Mouse (Mus musculus): ENCODE data around the gene Dnajc12. TPM values are rescaled to one million over a fixed set of nuclear protein-coding genes. Genes with fewer than 3 reads are reported as not detected.
A peak's percentile ranks its signal among the peaks of the same experiment; 100 is the strongest.
"Not testable (repeated sequence)": the region's sequence is repeated elsewhere in the genome, so short reads cannot be mapped to it uniquely, and the experiment has no call there.

Gene Dnajc12
- polyA plus RNA-seq, 1 experiment = 70.7 TPM

- H3K4me3 ChIP-seq (ENCODE audit: insufficient read depth, low read depth, low read length) = no peak overlapping the region
- H3K27ac ChIP-seq (ENCODE audit: insufficient read depth, low read depth, low read length) = no peak overlapping the region
- H3K27me3 ChIP-seq (replicated peaks; ENCODE audit: control insufficient read depth, insufficient read depth, low read length) = no peaks in the 10 kb centered on the region
- no peaks in the 10 kb centered on the region; the same call in 1 of the 2 replicates for H3K4me1 ChIP-seq (ENCODE audit: control insufficient read depth, insufficient read depth, low read length)
- no peak for TF ChIP-seq CTCF (conservative IDR thresholded peaks at IDR 0.05; ENCODE audit: insufficient read depth, insufficient read length, low read depth, low read length)
- TF ChIP-seq POLR2A (IDR thresholded peaks at IDR 0.05; ENCODE audit: low read depth, low read length) = no peak
- no peaks in the 10 kb centered on the region for H3K36me3 ChIP-seq (ENCODE audit: control insufficient read depth, insufficient read depth, low read length)
- DNase-seq = no peak
- WGBS = 90% methylated on average over 8 of the region's 8 CpGs
Observed at GRCm38 (mm10) chr10:63432099-63432498, 49.9 kb downstream of the Dnajc12 start.

DNA sequence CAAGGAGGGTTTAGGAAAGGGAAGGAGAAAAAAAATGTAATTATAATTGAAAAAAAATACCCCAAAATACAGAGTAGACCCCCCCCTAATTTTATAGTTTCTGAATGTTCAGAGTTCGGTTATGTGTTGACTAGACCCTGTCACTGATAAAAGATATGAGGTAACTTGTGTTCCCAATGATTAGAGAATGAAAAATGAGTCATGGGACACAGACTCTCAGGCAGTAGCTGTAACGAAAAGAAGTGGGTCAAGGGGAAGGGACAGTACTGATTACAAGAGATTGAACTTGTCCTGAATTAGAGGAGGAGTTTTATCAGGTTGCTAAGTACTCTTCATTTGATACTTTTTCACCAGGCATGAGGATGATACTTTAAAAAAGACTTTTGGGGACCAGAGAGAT lies 50.6 kb downstream of the Dnajc12 start:
- no peaks in the 10 kb centered on the region for H3K27me3 ChIP-seq (replicated peaks; ENCODE audit: control insufficient read depth, insufficient read depth, low read length)
- no peaks in the 10 kb centered on the region for H3K36me3 ChIP-seq (ENCODE audit: control insufficient read depth, insufficient read depth, low read length)
- TF ChIP-seq CTCF (conservative IDR thresholded peaks at IDR 0.05; ENCODE audit: insufficient read depth, insufficient read length, low read depth, low read length) = no peak
- no peak for TF ChIP-seq POLR2A (IDR thresholded peaks at IDR 0.05; ENCODE audit: low read depth, low read length)
- WGBS = 80% methylated on average over 2 of the region's 2 CpGs
- H3K4me3 ChIP-seq (ENCODE audit: insufficient read depth, low read depth, low read length) = no peak overlapping the region
- H3K27ac ChIP-seq (ENCODE audit: insufficient read depth, low read depth, low read length) = no peak overlapping the region
- no peaks in the 10 kb centered on the region; the same call in 1 of the 2 replicates for H3K4me1 ChIP-seq (ENCODE audit: control insufficient read depth, insufficient read depth, low read length)
- DNase-seq = no peak

DNA sequence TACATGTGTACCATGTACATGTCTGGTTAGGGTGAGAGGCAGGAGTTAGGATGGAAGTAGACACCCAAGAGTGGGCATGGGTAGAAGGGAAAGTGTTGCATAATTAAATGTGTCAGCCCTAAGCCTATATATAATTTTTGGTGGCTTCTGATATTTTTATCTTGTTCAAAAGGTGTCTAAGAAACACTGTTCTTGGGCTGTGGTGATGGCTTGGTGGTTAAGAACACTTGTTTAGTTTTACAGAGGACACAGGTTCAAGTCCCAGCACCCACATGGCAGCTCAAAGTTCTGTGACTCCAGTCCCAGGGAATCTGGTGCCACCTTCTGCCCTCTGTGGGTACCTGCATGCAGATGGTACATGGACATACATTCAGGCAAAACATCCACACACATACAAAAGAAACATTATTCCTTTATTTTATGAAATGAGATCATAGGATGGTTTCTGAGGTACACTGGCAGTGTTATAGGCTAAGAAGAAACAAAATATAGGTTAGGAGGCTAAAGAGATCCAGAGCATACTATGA lies 56.6 kb downstream of the Dnajc12 start:
- Histone ChIP-seq H3K4me1 (ENCODE audit: control insufficient read depth, insufficient read depth, low read length) (no peaks in the 10 kb centered on the region), H3K27me3 (replicated peaks; ENCODE audit: control insufficient read depth, insufficient read depth, low read length) (no peaks in the 10 kb centered on the region), H3K4me3 (ENCODE audit: insufficient read depth, low read depth, low read length) (no peak overlapping the region), H3K36me3 (ENCODE audit: control insufficient read depth, insufficient read depth, low read length) (no peaks in the 10 kb centered on the region), H3K27ac (ENCODE audit: insufficient read depth, low read depth, low read length) (no peak overlapping the region)
- TF ChIP-seq POLR2A (IDR thresholded peaks at IDR 0.05; ENCODE audit: low read depth, low read length) (no peak), CTCF (conservative IDR thresholded peaks at IDR 0.05; ENCODE audit: insufficient read depth, insufficient read length, low read depth, low read length) (no peak)
- DNase-seq = no peak

GRCm38 (mm10) chr10:63439694-63440228 lies 57.5 kb downstream of the Dnajc12 start:
- TF ChIP-seq POLR2A (IDR thresholded peaks at IDR 0.05; ENCODE audit: low read depth, low read length) (no peak), CTCF (conservative IDR thresholded peaks at IDR 0.05; ENCODE audit: insufficient read depth, insufficient read length, low read depth, low read length) (no peak)
- Histone ChIP-seq H3K4me1 (ENCODE audit: control insufficient read depth, insufficient read depth, low read length) (no peaks in the 10 kb centered on the region), H3K27ac (ENCODE audit: insufficient read depth, low read depth, low read length) (no peak overlapping the region), H3K36me3 (ENCODE audit: control insufficient read depth, insufficient read depth, low read length) (no peaks in the 10 kb centered on the region), H3K4me3 (ENCODE audit: insufficient read depth, low read depth, low read length) (no peak overlapping the region), H3K27me3 (replicated peaks; ENCODE audit: control insufficient read depth, insufficient read depth, low read length) (no peaks in the 10 kb centered on the region)
- 59% methylated on average over 7 of the region's 7 CpGs for WGBS
- no peak for DNase-seq

DNA sequence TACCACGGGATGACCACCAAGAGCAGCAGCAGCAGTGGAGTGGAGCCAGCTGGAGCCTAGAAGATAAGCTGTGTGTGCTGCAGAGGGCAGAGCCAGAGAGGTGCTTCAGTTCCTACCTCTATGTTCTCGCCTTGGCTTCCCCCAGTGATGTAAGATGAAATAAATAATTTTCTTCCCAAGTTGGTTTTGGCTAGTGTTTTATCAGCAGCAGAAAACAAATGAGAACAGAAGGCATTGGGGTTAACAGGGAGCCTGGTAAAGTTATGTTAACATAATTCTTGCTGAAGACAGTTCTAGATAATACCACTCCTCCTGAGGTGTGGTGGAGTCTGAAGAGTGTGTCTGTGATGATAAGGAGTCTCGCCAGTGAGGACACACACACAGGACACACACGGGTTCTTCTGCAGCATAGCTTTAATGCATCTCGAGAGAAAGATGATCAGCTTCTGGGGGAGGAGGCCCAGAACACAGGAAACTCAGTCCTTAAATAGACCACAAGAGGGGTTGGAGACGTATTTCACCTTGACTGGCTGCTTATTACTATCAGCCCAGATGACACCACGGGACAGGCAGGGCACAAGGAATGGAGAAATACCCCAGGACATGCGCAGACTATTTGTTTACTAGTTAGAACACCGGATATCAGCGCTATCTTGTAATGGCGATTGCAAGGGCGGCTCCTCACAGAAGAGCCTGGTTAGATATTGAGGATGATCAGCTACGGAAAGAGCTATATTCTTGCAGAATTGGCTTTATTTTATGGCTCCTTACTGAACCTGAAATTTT lies 62.6 kb downstream of the Dnajc12 start:
- DNase-seq; H3K27me3 ChIP-seq (replicated peaks; ENCODE audit: control insufficient read depth, insufficient read depth, low read length); H3K36me3 ChIP-seq (ENCODE audit: control insufficient read depth, insufficient read depth, low read length); H3K4me1 ChIP-seq (ENCODE audit: control insufficient read depth, insufficient read depth, low read length); H3K27ac ChIP-seq (ENCODE audit: insufficient read depth, low read depth, low read length); H3K4me3 ChIP-seq (ENCODE audit: insufficient read depth, low read depth, low read length): not testable (repeated sequence)
- WGBS = 81% methylated on average over 13 of the region's 13 CpGs

GRCm38 (mm10) chr10:63453926-63454325 lies 71.7 kb downstream of the Dnajc12 start:
- Histone ChIP-seq H3K4me3 (ENCODE audit: insufficient read depth, low read depth, low read length) (no peak overlapping the region), H3K36me3 (ENCODE audit: control insufficient read depth, insufficient read depth, low read length) (no peaks in the 10 kb centered on the region), H3K4me1 (ENCODE audit: control insufficient read depth, insufficient read depth, low read length) (0 out of 2 replicates have a peak, but pooled peaks cover 3% of the 10 kb centered on the region), H3K27ac (ENCODE audit: insufficient read depth, low read depth, low read length) (no peak overlapping the region), H3K27me3 (replicated peaks; ENCODE audit: control insufficient read depth, insufficient read depth, low read length) (no peaks in the 10 kb centered on the region)
- WGBS = 96% methylated on average over 4 of the region's 4 CpGs
- no peak for TF ChIP-seq POLR2A (IDR thresholded peaks at IDR 0.05; ENCODE audit: low read depth, low read length)
- TF ChIP-seq CTCF (conservative IDR thresholded peaks at IDR 0.05; ENCODE audit: insufficient read depth, insufficient read length, low read depth, low read length) = no peak
- no peak for DNase-seq

DNA sequence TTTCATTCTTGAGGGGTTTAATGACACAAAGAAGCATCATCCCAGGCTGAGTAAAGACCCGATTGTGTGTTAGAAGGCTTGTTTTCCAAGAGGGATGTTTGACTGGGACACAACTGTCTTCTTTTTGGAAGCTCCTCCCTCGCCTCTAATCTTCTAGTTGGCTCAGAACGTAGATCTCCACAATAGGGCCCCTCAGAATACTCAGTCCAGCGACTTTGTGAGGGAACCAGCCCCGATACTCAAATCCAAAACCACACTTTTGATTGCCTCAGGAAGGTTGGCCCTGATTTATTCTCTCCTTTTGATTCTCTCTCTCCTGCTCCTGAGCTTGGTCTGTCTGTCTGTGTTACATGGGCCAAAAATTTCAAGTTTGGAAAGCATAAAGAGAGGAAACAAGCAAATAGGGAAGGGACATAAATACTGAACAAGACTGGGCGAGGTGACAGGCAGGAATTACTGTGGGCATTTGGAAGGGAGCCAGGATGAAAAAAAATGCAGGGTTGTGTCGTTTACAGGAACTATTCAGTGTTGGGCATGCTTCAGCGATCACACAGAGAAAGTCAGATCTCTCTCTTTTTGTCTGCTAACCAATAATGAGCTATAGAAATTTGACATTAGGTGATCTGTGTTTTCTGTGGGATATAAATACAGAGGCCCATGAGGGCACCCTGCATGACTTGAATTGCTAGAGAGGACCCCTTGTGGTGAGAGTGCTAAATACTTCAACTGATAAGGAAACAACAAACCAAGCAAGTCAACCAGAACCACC lies 73.1 kb downstream of the Dnajc12 start:
- 32% methylated on average over 8 of the region's 8 CpGs for WGBS
- TF ChIP-seq POLR2A (IDR thresholded peaks at IDR 0.05; ENCODE audit: low read depth, low read length) (no peak), CTCF (conservative IDR thresholded peaks at IDR 0.05; ENCODE audit: insufficient read depth, insufficient read length, low read depth, low read length) (no peak)
- no peaks in the 10 kb centered on the region for H3K27me3 ChIP-seq (replicated peaks; ENCODE audit: control insufficient read depth, insufficient read depth, low read length)

More for the DNA sequence above, 73.1 kb downstream of the Dnajc12 start:
- 0 out of 2 replicates have a peak, but pooled peaks cover 3% of the 10 kb centered on the region for H3K4me1 ChIP-seq (ENCODE audit: control insufficient read depth, insufficient read depth, low read length)
- no peaks in the 10 kb centered on the region for H3K36me3 ChIP-seq (ENCODE audit: control insufficient read depth, insufficient read depth, low read length)
- peak; percentile 68 for DNase-seq
- H3K27ac ChIP-seq (ENCODE audit: insufficient read depth, low read depth, low read length) = no peak overlapping the region
- no peak overlapping the region for H3K4me3 ChIP-seq (ENCODE audit: insufficient read depth, low read depth, low read length)
